Mouse (Mus musculus): Measurements from ENCODE around the gene Rph3al.

The Rph3al gene

DNA sequence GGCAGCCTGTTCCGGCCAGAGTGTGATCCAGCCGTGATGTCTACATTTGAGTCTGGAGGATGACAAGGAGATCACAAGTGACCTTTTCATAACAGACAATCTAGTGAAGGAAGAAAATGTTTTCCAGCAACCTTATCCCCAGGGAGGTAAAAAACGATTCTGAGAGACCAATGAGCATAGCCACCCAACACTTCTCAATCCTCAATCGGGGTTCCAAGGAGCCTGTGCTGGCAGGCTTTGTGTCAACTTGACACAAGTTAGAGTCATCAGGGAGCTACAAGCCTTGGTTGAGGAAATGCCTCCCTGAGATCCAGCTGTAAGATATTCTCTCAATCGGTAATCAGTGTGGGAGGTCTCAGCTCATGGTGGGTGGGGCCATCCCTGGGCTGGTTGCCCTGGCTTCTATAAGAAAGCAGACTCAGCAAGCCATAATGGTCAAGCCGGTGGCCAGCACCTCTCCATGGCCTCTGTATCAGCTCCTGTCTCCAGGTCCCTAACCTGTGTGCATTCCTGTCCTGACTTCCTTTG lies at the start of gene Rph3al:
TSS of gene Rph3al (minus strand) at position 51 of the 528 bp plus-strand sequence.
- DNase-seq (ENCODE audit: low spot score in 2 of 2), result no peak

GRCm38 (mm10) chr11:75985948-75986347 lies 47.7 kb upstream of the Rph3al start:
- no peak for DNase-seq (ENCODE audit: low spot score in 2 of 2)

DNA sequence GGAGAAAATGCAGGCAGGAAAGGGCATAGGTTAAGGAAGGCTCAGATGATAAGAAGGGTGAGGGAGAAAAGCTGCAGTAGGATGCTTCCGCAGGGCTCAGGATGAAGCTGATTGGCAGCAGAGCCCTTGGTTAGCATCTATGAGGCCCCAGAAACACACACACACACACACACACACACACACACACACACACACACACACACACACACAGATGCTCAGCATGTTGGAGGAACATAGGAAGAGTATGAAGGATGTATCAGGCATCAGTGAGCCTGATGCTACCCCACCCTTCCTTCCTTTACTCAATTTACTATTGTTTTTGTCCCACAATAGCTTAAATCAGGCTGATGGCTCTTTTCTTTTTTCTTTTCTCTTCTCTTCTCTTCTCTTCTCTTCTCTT lies 46.4 kb upstream of the Rph3al start:
- no peak for DNase-seq (ENCODE audit: low spot score in 2 of 2)

DNA sequence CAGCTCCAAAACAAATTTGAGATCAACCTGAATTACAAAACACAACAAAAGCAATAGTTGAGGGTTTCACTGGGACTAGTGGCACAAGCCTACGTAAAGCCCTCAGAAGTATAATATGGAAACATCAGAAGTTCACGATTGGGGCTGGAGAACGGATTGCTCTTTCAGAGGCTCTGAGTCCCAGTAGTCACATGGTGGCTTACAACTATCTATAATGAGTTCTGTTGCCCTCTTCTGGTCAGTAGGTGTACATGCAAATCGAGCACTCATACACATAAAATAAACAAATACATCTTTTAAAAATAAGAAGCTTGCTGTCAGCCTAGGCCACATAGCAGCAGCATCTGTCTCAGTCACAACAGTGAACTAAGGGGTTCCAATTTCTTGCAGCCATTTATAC lies 45.0 kb upstream of the Rph3al start:
- no peak for DNase-seq (ENCODE audit: low spot score in 2 of 2)

GRCm38 (mm10) chr11:75980413-75980812 lies 42.2 kb upstream of the Rph3al start:
- DNase-seq (ENCODE audit: low spot score in 2 of 2), result no peak

DNA sequence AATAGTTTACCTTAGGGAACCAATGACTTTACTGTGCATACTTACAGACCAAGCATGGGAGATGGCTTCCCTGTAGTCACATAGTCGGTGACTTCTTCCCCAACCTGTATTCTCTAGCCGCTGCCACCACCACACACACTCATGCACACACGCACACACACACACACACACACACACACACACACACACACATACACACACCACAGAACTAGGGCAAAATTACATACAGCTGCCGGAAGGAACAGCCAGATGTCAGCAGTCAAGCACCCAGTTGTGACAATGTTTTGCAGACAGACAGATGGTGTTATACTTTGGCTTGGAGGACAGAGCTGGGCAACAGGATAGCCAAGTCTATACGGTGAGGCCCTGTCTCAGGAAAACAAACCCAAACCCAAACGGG lies 39.8 kb upstream of the Rph3al start:
- no peak for DNase-seq (ENCODE audit: low spot score in 2 of 2)

- DNase-seq (ENCODE audit: low spot score in 2 of 2), result no peak
These were observed 38.5 kb upstream of the Rph3al start for GRCm38 (mm10) chr11:75976748-75977147.

DNA sequence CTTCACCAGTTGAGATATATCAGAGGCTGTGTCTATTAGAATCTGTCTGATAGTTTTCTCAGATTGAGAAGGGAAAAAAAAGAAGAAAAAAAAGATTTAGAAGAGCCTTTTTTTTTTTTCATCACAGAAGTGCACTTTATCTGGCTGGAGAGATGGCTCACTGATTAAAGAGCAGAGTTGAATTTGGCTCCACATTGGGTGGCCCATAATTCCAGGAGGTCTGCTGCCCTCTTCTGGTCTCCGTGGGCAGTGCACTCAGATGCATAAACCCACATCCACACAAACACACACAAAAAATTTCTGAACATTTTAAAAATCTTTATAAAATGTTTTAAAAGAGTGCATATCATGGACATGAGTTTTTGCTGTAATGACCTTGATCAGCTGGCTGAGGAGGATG lies 35.8 kb upstream of the Rph3al start:
- DNase-seq (ENCODE audit: low spot score in 2 of 2), result no peak

DNA sequence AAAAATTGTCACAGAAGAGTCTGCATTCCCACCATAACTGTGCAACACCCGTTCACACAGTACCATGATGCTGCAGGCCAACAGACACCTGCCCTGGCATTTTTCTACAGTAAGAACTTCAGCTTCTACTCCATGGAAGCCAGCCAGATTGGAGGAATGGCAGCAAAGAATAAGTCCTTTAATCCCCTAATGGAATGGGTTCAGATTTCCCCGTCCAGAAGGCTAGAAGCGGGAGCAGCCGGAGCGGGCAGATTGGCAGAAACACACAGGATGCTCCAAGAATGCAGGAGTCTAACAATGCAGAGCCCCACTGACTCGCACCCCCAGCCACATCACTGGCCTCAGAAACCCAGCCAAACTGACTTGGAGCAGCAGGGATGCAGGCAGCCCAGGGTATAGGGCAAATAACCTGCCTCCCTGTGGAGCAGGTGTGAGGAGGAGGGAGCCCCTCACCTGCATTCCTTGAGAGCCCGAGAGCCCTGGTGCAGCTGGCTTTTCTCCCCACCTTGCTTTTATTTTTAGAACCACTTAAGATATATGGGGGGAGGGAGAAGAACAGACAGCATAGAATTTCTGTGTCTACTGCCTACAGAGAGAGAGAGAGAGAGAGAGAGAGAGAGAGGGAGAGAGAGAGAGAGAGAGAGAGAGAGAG lies 34.8 kb upstream of the Rph3al start:
- DNase-seq (ENCODE audit: low spot score in 2 of 2), result no peak

DNA sequence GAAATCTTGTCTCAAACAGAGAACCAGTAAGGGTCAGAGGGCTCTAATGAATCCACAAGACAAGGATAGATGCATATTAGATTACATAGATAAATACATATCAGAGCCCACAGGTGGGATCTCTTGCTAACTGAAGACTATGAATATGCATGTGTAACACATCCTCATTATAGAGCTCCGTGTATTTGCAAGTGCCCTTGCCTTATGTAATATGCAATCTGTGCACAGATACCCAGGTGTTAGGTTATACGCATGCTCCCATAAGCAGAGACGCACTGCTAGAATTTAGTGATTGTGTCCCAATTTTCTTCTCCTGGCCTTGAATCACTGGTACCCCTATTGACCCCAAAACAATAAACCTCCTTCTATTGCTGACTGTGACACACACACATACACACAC lies 34.0 kb upstream of the Rph3al start:
- DNase-seq (ENCODE audit: low spot score in 2 of 2), result no peak

GRCm38 (mm10) chr11:75970629-75971028 lies 32.4 kb upstream of the Rph3al start:
- no peak for DNase-seq (ENCODE audit: low spot score in 2 of 2)

GRCm38 (mm10) chr11:75968761-75969160 lies 30.5 kb upstream of the Rph3al start:
- no peak for DNase-seq (ENCODE audit: low spot score in 2 of 2)

- DNase-seq (ENCODE audit: low spot score in 2 of 2), result peak in 1 of 2 experiments; percentile 47
These were observed 28.5 kb upstream of the Rph3al start for GRCm38 (mm10) chr11:75966401-75967372.

- DNase-seq (ENCODE audit: low spot score in 2 of 2), result no peak
These were observed 27.6 kb upstream of the Rph3al start for GRCm38 (mm10) chr11:75965674-75966400.

- no peak for DNase-seq (ENCODE audit: low spot score in 2 of 2)
These were observed 26.2 kb upstream of the Rph3al start for GRCm38 (mm10) chr11:75964476-75964730.

DNA sequence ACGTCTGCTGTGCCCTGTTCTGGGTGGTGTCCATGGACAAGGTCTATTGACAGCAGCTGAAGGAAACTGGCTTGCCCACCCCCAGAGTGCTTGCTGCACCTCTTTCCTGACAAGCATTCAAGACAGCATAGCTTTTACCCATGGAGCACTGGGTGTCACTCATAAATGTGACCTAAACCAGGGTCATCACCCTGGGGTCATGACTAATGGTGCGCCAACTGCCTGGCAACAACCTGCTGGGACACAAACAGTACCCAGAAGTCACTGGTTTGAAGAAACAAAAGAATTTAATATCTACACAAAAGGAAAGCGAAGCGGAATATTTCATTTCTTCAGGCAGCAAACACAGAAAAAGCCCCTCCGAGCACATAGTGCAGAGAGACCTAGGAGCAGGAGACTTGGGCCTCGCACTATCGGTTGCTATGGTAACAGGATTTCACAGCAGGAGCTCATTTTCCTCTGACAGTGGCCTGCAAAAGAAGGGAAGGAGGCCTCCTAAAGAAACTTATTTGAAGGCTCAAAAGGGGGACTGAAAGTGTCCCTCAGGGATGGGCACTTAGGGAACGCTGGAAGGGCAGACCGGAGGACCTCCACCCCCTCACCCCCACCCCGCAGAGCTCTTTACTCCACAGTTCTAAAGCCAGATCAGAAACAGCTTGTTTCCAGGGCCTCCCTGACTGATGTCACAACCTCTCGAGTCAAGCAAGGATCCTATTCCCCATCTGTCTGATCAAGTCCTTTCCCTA lies 25.7 kb upstream of the Rph3al start:
- DNase-seq (ENCODE audit: low spot score in 2 of 2), result no peak

GRCm38 (mm10) chr11:75961782-75962181 lies 23.6 kb upstream of the Rph3al start:
- DNase-seq (ENCODE audit: low spot score in 2 of 2), result no peak

DNA sequence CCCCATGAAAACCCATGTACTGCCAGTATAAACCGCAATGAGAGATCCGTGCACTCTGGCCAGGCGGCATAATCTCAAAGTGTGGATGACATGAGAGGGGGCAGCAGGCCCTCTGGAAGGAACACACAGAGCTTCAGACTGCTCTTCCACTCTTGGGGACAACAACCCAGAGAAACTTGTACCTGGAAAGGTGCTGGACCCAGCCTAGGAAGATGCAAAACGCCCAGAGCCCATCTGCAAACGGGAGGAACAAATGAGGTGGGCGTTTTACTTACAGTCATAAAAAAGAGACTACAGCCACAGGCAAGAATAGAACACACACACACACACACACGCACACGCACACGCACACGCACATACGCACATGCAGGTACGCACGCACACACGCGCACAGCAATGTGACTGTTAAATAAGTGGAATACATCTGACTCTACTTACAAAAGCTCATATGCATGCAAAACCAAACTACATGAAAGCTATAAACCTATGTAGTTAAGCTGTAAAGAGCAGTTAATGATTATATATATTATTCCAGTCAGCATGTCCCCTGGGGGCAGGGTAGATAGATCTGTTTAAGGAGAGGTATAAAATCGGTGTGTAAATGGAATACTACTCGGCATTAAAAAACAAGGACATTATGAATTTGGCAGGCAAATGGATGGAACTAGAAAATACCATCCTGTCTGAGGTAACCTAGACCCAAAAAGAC lies 19.0 kb upstream of the Rph3al start:
- no peak for DNase-seq (ENCODE audit: low spot score in 2 of 2)

DNA sequence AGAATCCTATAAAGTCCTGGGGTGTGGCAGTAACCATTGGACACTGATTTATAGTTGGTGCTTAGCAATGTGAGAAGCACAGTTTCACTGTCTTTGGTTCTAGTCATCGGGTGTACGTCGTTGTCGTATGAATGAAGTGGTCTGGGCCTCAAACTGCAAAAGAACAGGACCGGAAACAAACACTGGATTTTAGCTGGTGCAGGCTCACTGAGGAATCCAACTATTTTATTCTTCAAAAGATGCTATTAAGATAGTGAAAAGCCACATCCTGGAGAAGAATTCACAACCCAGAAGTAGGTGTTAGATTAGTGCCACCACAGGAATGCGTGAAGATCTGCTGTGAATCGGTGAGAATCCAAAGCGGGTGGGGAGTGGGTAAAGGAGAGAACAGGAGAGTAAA lies 18.4 kb upstream of the Rph3al start:
- DNase-seq (ENCODE audit: low spot score in 2 of 2), result no peak

- DNase-seq (ENCODE audit: low spot score in 2 of 2), result no peak
These were observed 16.7 kb upstream of the Rph3al start for GRCm38 (mm10) chr11:75954896-75955295.

GRCm38 (mm10) chr11:75951895-75952294 lies 13.7 kb upstream of the Rph3al start:
- DNase-seq (ENCODE audit: low spot score in 2 of 2), result no peak

All from right cerebral cortex, postnatal 36 days (tissue).